Mouse (Mus musculus) activated CD4-positive, CD25-positive, alpha-beta regulatory T cell (primary cell): ENCODE data around the gene Ciao2a. TPM values are rescaled to one million over a fixed set of nuclear protein-coding genes. Genes with fewer than 3 reads are reported as not detected.

Experiments
- polyA plus RNA-seq, 2 experiments: library from polyadenylated mRNA; unstranded; fragments of 100-300 nt; shearing (Covaris generic); gene quantifications; one replicate each; pipeline ENCODE4 v1.2.1; 2017

The Ciao2a gene
- 100 to 1,000 TPM; 139 to 145 TPM for polyA plus RNA-seq

GRCm38 (mm10) chr9:66126456-66127192, at the start of gene Ciao2a, which contains the start of gene Snx1:
Gene Ciao2a, plus strand, starts transcription at chr9:66126611.
Gene Snx1, minus strand, starts transcription at chr9:66126587.

GRCm38 (mm10) chr9:66157958-66158830, 31.8 kb downstream of the Ciao2a start, which contains the start of gene Dapk2:
Gene Dapk2, plus strand, starts transcription at chr9:66158223.

Other genes starting within 250 kb of the Ciao2a start
- gene Pclaf, start 236.4 kb upstream of the Ciao2a start, polyA plus RNA-seq: 10 to 100 TPM; 30.4 to 48.5 TPM
- gene Trip4, start 217.8 kb upstream of the Ciao2a start, polyA plus RNA-seq: 10 to 100 TPM; 31.2 to 56.7 TPM
- gene Csnk1g1, start 217.7 kb upstream of the Ciao2a start, polyA plus RNA-seq: 10 to 100 TPM; 31.0 to 37.3 TPM
- gene Ppib, start 66.4 kb upstream of the Ciao2a start, polyA plus RNA-seq: 100 to 1,000 TPM; 349 to 508 TPM
- 1 to 10 TPM; 1.4 to 1.7 TPM for gene Snx22, start 56.9 kb upstream of the Ciao2a start, polyA plus RNA-seq
- 10 to 100 TPM; 99.2 to 99.4 TPM for gene Snx1, start within 50 bp of the Ciao2a start, polyA plus RNA-seq
- 1 to 10 TPM; 1.0 to 1.2 TPM for gene Dapk2, start 31.6 kb downstream of the Ciao2a start, polyA plus RNA-seq
- 10 to 100 TPM; 21.6 to 33.1 TPM for gene Herc1, start 223.8 kb downstream of the Ciao2a start, polyA plus RNA-seq